Mouse (Mus musculus): ENCODE data around the gene Ugt1a6a. TPM values are rescaled to one million over a fixed set of nuclear protein-coding genes. Genes with fewer than 3 reads are reported as not detected.
"Not testable (repeated sequence)": the region's sequence is repeated elsewhere in the genome, so short reads cannot be mapped to it uniquely, and the experiment has no call there.

Gene Ugt1a6a
- total RNA-seq, 2 experiments from 2014 or later, result 0.95 to 2.3 TPM

DNA sequence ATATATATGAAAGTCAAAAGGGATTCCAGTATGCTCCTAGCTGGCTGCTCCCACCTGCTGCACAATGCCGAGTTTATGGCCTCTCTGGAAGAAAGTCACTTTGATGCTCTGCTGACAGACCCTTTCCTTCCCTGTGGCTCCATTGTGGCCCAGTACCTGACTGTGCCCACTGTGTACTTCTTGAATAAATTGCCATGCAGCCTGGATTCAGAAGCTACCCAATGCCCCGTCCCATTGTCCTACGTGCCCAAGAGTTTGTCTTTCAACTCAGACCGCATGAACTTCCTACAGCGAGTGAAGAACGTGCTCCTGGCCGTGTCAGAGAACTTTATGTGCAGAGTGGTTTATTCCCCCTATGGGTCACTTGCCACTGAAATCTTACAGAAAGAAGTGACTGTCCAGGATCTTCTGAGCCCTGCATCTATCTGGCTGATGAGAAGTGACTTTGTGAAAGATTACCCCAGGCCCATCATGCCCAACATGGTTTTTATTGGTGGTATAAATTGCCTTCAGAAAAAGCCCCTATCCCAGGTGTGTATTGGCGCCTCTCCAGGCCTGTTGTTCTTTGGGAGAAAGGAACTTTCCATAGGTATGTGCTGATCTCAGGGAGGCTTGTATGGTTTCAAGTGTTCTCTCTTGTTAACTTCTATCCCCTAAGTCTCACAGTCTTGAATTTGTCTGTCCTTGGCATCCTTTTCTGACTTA lies 77.9 kb downstream of the Ugt1a6a start:
- DNase-seq, result no peak

DNA sequence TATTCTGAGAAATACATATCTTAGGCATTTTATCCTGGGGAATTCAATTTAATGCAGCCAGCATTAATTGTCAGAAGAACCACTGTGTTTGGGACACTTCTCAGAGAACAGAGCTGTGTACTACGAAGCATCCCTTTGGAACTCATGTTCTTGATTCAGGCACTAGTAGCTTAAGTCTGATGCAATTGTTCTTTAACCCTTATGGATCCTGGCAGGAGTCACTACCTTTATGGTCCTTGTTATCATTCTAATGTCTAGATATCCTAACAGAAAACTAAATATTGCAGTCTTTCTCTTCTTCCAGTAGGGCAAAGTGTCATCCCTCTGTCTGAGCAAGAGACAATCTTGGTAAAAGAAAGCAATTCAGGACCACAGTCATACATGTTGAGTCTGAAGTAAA lies 78.5 kb downstream of the Ugt1a6a start:
- DNase-seq, result no peak

DNA sequence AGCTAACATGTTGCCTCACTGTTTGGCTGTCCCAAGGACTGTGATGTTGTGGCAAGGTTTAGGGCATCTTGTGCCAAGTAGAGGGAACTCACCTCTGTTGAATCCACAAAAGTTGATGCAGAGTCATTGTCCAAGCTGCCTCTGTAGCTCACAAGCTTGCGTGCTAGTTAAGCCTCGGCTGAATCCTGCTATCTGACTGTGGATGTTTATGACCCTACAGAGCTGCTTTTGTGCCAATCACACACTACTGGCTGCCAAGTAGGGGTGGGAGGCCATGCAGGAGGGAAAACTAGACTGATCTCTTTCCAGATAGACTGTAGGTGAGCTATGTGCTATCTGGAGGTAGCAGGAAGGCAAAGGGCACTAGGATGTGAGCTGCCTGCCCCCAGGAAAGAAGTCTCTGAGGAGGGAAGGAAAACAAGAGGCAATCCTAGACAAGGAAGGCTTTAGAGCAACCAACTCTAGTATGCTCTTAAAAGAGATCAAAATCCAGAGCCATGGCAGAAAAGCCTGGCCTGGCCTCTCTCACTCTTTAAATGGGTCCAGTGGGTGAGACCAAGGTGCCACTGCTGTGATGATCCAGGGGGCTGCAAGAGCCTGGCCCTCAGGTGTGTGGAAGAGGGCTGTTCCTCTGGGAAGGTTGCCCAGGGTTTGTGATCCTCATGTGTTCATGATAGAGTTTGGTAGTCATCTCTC lies 79.3 kb downstream of the Ugt1a6a start:
- DNase-seq, result peak; percentile 9

DNA sequence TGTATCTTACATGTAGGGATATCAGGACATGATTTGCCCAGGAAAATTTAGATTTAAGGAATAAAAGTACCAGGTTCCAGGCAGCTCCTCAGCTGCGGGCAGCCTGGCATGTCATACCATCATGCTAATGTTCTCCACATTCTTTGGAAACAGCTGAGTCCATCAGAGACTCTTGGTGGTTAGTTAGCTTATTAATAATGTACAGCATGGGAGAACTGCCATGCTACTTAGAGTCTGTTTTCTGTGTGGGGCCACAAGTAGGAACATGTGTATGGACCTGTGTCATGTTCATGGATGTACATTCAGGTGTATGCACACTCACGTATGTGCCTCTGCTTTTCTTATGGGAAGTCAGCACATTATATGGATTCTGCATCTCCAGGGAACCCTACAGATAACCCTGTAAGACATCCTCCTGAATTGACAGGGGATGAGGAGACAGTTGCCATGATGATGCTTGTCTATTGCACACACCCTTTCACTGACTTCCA lies 79.9 kb downstream of the Ugt1a6a start:
- no peak for DNase-seq

DNA sequence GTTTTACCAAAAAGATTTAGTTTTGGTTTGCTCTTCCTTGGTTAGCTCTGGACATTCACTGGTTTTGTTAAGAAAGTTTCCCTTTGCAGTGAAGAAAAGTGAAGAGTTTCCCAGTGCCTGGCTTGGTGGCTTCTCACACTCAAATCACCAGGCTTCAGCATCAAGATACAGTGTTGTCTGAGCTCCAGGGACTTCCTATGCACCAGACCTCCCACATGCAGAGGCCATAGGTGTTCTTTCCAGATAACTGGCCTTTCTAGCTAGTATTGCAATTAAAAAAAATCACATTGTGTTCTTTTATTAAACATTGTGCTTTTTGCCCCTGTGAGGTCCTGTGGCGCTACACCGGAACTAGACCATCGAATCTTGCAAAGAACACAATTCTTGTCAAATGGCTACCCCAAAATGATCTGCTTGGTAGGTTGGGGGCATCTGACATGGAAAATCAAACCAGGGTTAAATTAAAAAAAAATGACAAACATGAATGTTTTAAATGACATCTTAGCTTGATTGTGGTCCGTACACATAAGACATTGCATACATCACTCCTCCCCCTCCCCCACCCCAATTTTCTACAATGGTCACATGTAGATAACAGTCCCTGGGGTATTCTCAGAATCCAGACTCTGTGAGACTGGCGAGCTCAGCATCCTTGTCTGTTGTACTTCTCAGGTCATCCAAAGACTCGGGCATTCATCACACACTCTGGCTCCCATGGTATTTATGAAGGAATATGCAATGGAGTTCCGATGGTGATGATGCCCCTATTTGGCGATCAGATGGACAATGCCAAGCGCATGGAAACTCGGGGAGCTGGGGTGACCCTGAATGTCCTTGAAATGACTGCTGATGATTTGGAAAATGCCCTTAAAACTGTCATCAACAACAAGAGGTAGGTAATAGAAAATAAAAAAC lies 81.1 kb downstream of the Ugt1a6a start:
- peak; percentile 7 for DNase-seq

DNA sequence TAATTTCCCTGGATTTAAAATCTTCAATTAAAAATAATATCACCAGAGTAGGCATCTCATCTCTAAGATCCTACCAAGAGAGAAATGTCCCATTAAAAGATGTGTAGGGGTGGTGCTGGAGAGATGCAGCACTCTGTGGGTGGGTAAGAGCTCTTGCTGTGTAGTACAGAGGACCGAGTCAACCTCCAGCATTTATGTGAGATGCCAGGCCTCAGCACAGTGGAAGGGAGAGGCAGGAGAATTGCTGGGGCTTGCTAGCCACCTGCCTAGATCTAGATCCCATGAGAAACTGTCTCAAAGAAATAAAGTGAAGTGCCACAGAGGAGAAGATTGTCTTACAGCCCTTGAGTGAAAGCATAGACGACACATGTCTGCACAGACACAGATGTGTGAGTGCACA lies 81.9 kb downstream of the Ugt1a6a start:
- peak; percentile 4 for DNase-seq

DNA sequence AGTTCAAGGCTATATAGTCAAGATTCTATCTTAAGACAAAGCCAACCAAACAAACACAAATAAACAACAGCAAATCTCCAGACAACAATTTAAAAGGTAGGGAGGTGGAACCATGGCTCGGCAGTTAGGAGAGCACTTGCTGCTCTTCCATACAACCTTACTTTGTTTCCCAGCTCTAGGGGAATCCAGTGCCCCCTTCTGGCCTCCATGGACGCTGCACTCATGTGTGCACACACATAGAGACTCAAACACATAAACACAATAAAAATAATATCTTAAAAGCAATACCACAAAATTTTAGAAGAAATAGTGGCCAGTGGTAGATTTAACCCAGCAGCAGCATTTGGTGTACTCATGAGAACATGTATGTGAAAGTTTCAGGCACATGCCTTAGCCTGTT lies 82.5 kb downstream of the Ugt1a6a start:
- no peak for DNase-seq

DNA sequence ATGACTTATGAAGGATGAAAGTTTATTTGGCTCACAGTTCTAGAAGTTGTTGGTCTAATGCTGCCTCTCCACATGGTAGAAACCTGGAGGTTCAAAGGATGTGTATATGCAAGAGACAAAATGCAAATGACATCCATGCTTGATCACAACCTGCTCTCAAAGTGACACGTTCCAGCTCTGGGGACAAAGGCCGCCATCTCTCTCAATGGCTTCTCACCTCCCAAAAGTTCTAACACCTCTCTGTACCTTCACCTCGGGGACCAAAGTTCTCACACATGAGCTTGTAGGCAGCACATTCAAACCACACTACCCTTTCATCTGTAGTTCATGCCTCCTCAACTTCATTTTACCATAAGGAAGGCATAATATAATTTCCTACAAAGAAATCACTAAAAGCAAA lies 83.0 kb downstream of the Ugt1a6a start:
- peak; percentile 4 for DNase-seq

DNA sequence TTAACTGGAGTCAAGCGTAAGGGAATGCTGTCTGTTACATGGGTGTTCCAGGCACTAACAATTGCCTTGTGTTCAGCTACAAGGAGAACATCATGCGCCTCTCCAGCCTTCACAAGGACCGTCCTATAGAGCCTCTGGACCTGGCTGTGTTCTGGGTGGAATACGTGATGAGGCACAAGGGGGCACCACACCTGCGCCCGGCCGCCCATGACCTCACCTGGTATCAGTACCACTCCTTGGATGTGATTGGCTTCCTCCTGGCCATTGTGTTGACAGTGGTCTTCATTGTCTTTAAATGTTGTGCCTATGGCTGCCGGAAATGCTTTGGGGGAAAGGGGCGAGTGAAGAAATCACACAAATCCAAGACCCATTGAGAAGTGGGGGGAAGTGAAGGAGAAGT lies 83.4 kb downstream of the Ugt1a6a start:
- DNase-seq, result peak; percentile 10

DNA sequence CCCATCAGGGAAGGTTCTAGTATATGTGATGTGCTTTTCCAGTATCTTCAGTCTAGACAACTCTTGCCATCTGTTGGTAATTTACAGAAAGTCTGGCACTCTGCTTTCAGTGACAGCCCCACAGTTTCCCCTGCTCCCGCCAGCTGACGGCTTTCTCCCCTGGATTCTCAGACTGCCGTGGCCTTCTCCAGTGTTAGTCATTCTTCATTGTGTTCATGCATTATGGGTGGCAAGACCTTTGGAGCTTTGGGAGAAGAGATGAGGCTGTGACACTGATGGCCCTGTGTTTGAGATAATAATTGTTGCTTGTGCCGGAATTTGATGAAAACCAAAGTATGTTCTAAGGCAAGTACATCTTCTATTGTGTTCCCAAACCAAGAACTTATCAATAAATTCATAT lies 84.0 kb downstream of the Ugt1a6a start:
- peak; percentile 3 for DNase-seq

DNA sequence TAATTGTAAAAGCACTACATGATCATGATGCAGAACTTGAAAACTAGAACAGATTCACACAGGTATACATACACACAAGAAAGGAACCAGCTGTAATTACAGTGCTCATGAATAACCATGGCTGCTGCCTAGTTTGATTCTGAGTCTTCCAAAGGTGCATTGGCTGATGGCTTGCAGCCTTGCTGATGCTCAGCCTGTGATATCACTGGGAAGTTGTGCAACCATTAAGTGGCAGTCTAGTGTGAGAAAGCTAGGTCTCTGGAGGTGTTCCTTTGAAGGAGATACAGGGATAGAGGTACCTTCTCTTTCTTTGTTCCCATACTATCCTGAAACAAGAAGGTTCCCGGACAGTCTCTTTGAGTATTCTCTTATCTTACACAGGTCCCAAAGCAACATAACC lies 84.4 kb downstream of the Ugt1a6a start:
- DNase-seq, result peak; percentile 8

DNA sequence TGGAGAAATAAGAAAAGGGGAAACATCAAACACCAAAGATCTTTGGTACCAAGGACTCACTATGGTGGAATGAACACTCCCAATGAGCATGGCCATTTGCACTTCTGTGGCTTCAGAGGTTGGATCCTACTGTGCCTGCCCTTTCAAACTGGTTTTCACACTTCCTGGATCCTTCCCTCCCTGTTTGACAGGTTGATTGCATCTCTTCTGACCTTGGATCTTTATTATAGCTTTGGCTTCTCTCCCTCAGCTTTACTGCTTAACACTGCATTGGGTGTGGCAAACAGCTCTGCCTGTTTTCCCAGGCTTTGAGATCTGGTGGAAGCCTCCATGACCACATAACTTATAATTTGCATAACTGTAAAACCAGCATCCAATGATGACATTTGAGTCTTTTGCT lies 85.7 kb downstream of the Ugt1a6a start:
- DNase-seq, result peak; percentile 12

DNA sequence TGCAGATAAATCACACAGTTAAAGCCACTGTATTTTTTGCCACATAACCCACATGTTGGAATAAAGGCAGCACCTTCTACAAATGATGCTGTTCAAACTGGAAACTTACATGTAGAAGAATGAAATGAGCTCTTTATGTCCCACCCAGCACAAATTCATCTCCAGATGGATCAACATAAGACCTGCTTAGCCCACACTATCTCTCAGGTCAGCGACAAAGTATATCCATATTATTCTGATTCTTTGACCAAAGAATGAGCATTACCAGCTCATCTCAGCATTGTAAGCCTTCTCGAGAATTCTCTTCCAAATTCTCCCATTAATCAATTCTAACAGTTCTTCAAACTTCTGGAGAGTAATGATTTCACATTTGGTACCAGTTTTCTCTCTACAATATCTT lies 87.6 kb downstream of the Ugt1a6a start:
- DNase-seq, result no peak

DNA sequence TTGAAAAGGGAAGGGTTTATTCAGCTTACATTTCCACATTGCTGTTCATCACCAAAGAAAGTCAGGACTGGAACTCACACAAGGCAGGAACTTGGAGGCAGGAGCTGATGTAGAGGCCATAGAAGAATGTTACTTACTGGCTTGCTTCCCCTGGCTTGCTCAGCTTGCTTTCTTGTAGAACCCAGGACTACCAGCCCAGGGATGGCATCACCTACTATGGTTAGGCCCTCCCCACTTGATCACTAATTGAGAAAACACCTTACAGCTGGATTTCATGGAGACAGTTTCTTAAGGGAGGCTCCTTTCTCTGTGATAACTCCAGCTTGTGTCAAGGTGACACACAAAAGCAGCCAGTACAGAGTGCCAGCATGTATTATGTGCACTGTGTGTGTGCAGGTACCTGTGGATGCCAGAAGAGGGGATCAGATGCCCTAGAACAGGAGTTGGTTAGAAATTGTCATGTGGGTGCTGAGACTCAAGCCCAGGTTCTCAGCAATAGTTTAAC lies 88.5 kb downstream of the Ugt1a6a start:
- peak; percentile 6 for DNase-seq

DNA sequence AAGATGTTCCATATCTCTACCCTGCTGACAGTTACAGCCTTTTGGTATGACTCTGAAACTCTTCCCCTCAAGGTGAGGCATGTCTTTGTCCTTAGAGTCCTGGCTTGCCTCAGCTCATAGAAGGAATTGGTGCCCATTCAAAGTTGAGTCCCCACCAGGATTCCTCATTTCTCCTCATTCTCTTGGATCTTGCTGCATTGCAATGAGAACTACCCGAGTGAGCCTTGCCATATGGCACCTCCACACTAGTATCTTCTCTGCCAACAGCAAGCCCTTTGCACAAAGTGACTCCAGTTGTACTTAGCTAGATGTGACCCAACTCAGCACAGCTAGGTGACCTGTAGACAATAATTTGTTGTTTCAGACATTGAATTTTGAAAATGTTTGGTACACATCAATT lies 89.0 kb downstream of the Ugt1a6a start:
- peak; percentile 10 for DNase-seq

DNA sequence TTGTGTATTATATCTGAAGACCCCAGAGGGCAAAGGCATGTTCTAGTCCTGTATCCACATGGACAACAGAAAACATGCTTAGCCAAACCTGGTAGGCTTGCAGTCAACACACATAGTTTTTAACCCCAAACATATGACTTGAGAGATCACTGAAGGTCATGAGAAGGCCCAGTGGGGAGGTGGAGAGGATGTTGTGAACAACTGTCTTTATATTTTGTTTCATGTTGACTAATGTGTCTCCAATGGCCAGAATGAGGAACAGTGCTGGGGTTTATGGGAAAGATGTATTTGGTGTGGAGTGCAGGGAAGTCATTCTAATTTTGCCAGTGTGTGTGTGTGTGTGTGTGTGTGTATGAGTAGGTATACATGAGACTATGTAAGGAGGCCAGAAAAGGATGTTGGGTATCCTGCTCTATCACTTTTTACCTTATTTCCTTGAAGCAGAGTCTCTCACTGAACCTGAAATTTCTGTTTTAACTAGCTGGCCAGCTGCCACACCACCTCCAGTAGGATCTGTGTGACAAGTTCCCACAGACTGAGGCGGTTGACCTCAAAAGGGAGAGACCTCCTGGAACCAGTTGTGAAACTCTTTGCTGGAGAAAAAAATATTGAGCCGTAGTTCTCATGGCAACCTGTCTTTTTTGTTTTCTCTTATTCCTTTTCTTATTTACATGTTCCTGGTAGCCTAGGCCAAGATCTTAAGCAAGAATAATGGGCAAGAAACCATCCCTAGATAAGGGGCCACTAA lies 89.6 kb downstream of the Ugt1a6a start:
- DNase-seq, result peak; percentile 4

DNA sequence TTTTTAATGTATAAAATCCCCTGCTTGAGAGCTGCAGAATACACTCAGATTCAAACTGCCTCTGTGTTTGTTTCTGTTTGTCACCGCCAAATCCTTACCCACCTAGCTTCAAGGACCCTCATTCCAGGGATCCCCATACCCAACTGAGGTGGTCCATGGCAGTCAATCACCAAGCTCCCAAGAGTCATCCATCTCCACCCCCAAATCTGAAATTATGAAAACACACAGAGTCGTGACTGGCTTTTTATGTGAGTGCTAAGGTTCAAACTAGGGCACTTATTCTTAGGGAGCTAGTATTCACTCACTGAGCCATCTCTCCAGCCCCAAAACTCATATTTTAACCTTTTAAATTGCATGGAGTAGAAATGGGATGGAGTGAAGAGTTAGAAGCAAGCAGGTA lies 90.7 kb downstream of the Ugt1a6a start:
- not testable (repeated sequence) for DNase-seq

DNA sequence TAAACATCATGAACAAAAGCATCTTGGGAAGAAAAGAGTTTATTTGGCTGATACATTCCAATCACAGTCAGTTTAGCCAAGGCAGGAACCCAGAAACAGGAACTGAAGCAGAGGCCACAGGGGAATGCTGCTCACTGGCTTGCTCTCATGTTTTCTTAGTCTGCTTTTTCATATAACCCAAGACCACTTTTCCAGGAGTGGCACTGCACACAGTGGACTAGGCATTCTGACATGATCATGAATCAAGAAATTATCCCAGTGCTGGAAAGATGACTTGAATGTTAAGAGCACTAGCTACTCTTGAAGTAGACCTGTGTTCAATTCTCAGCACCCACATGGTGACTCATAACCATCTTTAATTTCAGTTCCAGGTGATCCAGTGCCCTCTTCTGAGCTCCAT lies 91.1 kb downstream of the Ugt1a6a start:
- peak; percentile 5 for DNase-seq

DNA sequence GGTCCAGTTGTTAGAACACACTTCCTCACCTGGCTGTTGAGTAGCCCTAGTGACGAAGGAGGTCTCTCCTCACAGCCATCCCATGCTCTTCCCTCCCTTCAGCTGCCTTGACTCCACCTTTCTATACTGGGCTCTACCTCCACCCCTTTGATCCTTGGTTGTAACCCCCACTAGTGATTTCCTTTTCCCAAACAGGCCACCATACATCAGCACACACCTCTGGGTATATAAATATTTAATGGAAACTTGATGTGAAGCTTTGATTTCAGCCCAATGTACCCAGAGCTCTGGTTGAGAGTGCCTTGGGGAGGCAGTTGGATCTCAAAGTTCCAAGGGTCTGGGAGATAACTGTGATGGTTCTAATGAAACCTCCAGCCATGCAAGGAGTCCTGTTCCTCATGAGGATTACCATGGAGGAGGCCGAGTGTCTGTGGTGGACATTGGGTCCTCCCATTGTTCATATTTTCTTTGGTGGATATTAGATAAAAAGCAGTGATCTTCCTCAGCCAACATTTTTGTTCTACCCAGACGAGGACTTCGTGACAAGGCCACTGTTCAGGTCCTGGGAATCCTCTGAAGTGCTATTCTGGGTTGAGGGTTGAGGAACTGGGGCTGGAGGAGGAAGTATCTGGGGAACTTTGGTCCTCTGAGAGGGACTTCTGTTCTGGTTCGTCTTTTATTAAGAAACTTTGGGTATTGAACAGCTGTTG lies 92.2 kb downstream of the Ugt1a6a start, which contains the start of gene Mroh2a:
Gene Mroh2a (plus strand): TSS at position 317 of the 710 bp plus-strand sequence.
- DNase-seq, result peak; percentile 12

DNA sequence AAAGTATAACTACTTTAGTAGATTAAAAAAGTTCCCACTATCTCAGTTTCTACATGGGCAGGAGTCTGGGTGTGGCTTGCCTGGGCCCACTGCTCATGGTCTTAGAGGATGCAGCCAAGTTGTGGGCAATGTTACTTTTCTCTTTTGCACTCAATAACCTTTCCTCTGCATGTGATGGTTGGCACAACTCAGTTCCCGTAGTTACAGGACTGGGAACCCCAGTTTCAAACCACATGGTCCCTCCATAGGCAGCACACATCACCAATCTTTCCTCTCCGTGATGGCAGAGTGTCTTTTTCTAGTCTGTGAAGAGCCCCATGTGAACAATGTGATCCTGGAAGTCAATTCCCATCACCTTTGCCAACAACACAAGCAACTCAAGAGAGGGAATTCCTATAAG lies 92.9 kb downstream of the Ugt1a6a start:
- DNase-seq, result peak; percentile 7

DNA sequence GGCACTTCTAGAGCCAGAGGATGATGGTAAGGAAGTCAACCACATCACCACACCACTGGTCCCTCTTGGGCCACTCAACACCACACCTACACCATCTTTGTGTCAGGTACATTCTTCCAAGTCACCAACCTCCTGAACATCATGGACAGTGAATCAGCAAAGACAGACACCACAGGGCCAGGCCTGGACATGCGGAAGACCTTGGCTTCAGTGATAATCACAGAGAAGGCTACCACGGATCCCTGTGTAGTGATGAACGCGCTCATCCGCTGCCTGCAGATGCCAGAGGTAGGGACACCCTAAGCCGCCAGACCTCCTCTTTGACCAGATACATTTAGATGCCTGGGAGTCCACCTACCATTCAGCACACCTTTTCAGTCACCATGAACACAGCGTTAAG lies 93.5 kb downstream of the Ugt1a6a start:
- peak; percentile 19 for DNase-seq
